Mouse (Mus musculus) CH12.LX (cell line): ENCODE results near the gene Bag1. TPM values are rescaled to one million over a fixed set of nuclear protein-coding genes. Genes with fewer than 3 reads are reported as not detected.

ENCODE experiments used
- DNase-seq: peaks from one replicate; pipeline ENCODE4 v3.0.0-alpha.2; 2013; ENCODE audit errors: extremely low read depth
- H3K27ac ChIP-seq: 2 replicates; pipeline ENCODE4 v1.5.1; 2012; ENCODE audit warnings: low read depth, mild to moderate bottlenecking, control low read depth, moderate library complexity; ENCODE audit not compliant: insufficient read depth
- H3K27me3 ChIP-seq: replicated peaks from 2 replicates; pipeline ENCODE3; 2012; ENCODE audit warnings: inconsistent platforms
- H3K36me3 ChIP-seq, 2 experiments: replicated peaks in 1 of 2; 2 replicates each; pipeline versions ENCODE3 to v1.6.1; 2012; ENCODE audit warnings: inconsistent platforms in 1 of 2, low read length in 1 of 2, mild to moderate bottlenecking in 1 of 2, mixed read lengths in 1 of 2, moderate library complexity in 1 of 2; ENCODE audit not compliant: control insufficient read depth in 1 of 2, insufficient read depth in 1 of 2
- H3K4me1 ChIP-seq, 2 experiments: 2 replicates each; pipeline ENCODE4 v1.6.1; 2012; ENCODE audit warnings: inconsistent platforms in 1 of 2, moderate library complexity in 1 of 2; ENCODE audit not compliant: insufficient read depth in 2 of 2, control insufficient read depth in 1 of 2
- H3K4me2 ChIP-seq: 2 replicates; pipeline ENCODE4 v1.6.1; 2012; ENCODE audit warnings: low read depth, mild to moderate bottlenecking, control low read depth; ENCODE audit not compliant: poor library complexity, insufficient read depth, severe bottlenecking
- H3K4me3 ChIP-seq, 3 experiments: fragments of 150-350 bp in 1 of 3; sonication (generic) in 1 of 3; replicated peaks in 1 of 3; 2 replicates each; pipeline versions ENCODE3 to v1.5.1; 2011 to 2012; ENCODE audit warnings: low read depth in 2 of 3, low read length in 2 of 3, mild to moderate bottlenecking in 2 of 3, moderate library complexity in 2 of 3, control low read depth in 1 of 3, improper control_type of control experiment in 1 of 3, inconsistent platforms in 1 of 3, mixed read lengths in 1 of 3; ENCODE audit not compliant: poor library complexity in 1 of 3
- H3K79me2 ChIP-seq: replicated peaks from 2 replicates; pipeline ENCODE4 v1.6.1; 2012; ENCODE audit warnings: mild to moderate bottlenecking, moderate library complexity; ENCODE audit not compliant: control insufficient read depth, poor library complexity, insufficient read depth, severe bottlenecking; ENCODE audit errors: extremely low read depth
- H3K9ac ChIP-seq: 2 replicates; pipeline ENCODE4 v1.6.1; 2012; ENCODE audit warnings: low read depth, mild to moderate bottlenecking, control low read depth, moderate library complexity; ENCODE audit not compliant: insufficient read depth
- H3K9me3 ChIP-seq: replicated peaks from 2 replicates; pipeline ENCODE3; 2012; ENCODE audit warnings: low read length, inconsistent platforms, mixed read lengths
- CHD1 ChIP-seq: IDR thresholded peaks from 2 replicates; pipeline ENCODE4 v1.6.1; 2012; ENCODE audit warnings: low read depth, low read length, improper control_type of control experiment, inconsistent platforms
- EP300 ChIP-seq: IDR thresholded peaks from 2 replicates; pipeline ENCODE4 v1.6.1; 2011; ENCODE audit warnings: low read length, improper control_type of control experiment
- KAT2A ChIP-seq: IDR thresholded peaks from 2 replicates; pipeline ENCODE4 v1.6.1; 2012; ENCODE audit warnings: low read length, improper control_type of control experiment, inconsistent platforms; ENCODE audit not compliant: insufficient replicate concordance
- MEF2A ChIP-seq: IDR thresholded peaks from 2 replicates; pipeline ENCODE4 v1.6.1; 2014; ENCODE audit warnings: low read depth, mild to moderate bottlenecking, inconsistent platforms, low read length, improper control_type of control experiment, borderline replicate concordance
- MYC ChIP-seq: IDR thresholded peaks from 2 replicates; pipeline ENCODE4 v1.6.1; 2011; ENCODE audit warnings: low read depth, mild to moderate bottlenecking, improper control_type of control experiment, low read length
- PAX5 ChIP-seq: IDR thresholded peaks from 2 replicates; pipeline ENCODE4 v1.6.1; 2012; ENCODE audit warnings: low read length, inconsistent platforms, mixed read lengths
- POLR2A ChIP-seq: IDR thresholded peaks from 2 replicates; pipeline ENCODE4 v1.6.1; 2011; ENCODE audit warnings: low read depth, mild to moderate bottlenecking, improper control_type of control experiment, low read length
- RCOR1 ChIP-seq: conservative IDR thresholded peaks from 2 replicates; pipeline ENCODE4 v1.6.1; 2012; ENCODE audit warnings: low read depth, mild to moderate bottlenecking, inconsistent platforms, low read length, improper control_type of control experiment
- SIN3A ChIP-seq: IDR thresholded peaks from 2 replicates; pipeline ENCODE4 v1.6.1; 2012; ENCODE audit warnings: low read length, improper control_type of control experiment, inconsistent platforms
- SMC3 ChIP-seq: IDR thresholded peaks from 2 replicates; pipeline ENCODE4 v1.6.1; 2011; ENCODE audit warnings: low read depth, low read length, improper control_type of control experiment
- TBP ChIP-seq: conservative IDR thresholded peaks from 2 replicates; pipeline ENCODE4 v1.6.1; 2011; ENCODE audit warnings: low read depth, low read length, improper control_type of control experiment
- USF2 ChIP-seq: conservative IDR thresholded peaks from 2 replicates; pipeline ENCODE4 v1.6.1; 2011; ENCODE audit warnings: low read depth, low read length, improper control_type of control experiment
- ZMIZ1 ChIP-seq: IDR thresholded peaks from 2 replicates; pipeline ENCODE4 v1.6.1; 2012; ENCODE audit warnings: low read depth, mild to moderate bottlenecking, inconsistent platforms, low read length, improper control_type of control experiment
- dilution Hi-C: fragments of 300-500 bp; cut with MboI; formaldehyde crosslinking; loops from 2 replicates; pipeline ENCODE4 v1.14.3; 2020; ENCODE audit warnings: low sequenced_read_pairs; ENCODE audit not compliant: extremely low pct_unique_long_range_greater_than_20kb, extremely low pct_ligation_motif_present
- in situ Hi-C: fragments of 300-500 bp; cut with MboI; formaldehyde crosslinking; loops from 3 replicates; pipeline ENCODE4 v1.14.3; 2019; ENCODE audit warnings: low sequenced_read_pairs, low pct_ligation_motif_present, low pct_unique_long_range_greater_than_20kb, mixed read lengths
- polyA plus RNA-seq: library from polyadenylated mRNA; unstranded; fragments of >175 nt; gene quantifications from 2 replicates; pipeline ENCODE4 v1.2.1, GENCODE M21; 2012; ENCODE audit warnings: low read depth; ENCODE audit not compliant: insufficient read length
- total RNA-seq, 2 experiments: library from RNA; depleted of rRNA; stranded (reverse); fragments of 300-350 nt in 1 of 2; fragments of >200 nt in 1 of 2; gene quantifications; 2 replicates each; pipeline ENCODE4 v1.2.3; 2012 to 2014

Gene Bag1
- total and polyA plus RNA-seq, 3 experiments = 105 to 161 (median 149) TPM

GRCm38 (mm10) chr4:40889252-40889651 lies 58.8 kb downstream of the Bag1 start:
- H3K4me1 ChIP-seq = peaks cover 0 to 4% of the 10 kb centered on the region in 2 experiments; a peak in 1 of 4 replicates
- in situ Hi-C loops (no loop called here), dilution Hi-C loops (no loop called here)
- H3K27me3 ChIP-seq = no peaks in the 10 kb centered on the region
- H3K9me3 ChIP-seq = no peaks in the 10 kb centered on the region
- DNase-seq = no peak
- TF ChIP-seq MYC (no peak), SIN3A (no peak)
- no peaks in the 10 kb centered on the region for H3K36me3 ChIP-seq
- no peak overlapping the region for H3K4me3 ChIP-seq
- no peak overlapping the region for H3K9ac ChIP-seq
- no peak overlapping the region for H3K4me2 ChIP-seq
- no peaks in the 10 kb centered on the region for H3K79me2 ChIP-seq
- no peak overlapping the region for H3K27ac ChIP-seq

- H3K27ac ChIP-seq = no peak overlapping the region
- TF ChIP-seq SMC3 (no peak), SIN3A (no peak), MYC (no peak), ZMIZ1 (no peak), MEF2A (no peak), PAX5 (no peak), POLR2A (no peak), TBP (no peak), EP300 (no peak), CHD1 (no peak), KAT2A (no peak), USF2 (no peak), RCOR1 (no peak)
- H3K4me2 ChIP-seq = no peak overlapping the region
- dilution Hi-C loops (no loop called here), in situ Hi-C loops (no loop called here)
- H3K36me3 ChIP-seq = no peaks in the 10 kb centered on the region
- DNase-seq = no peak
- no peaks in the 10 kb centered on the region for H3K27me3 ChIP-seq
- no peak overlapping the region for H3K9ac ChIP-seq
- H3K79me2 ChIP-seq = no peaks in the 10 kb centered on the region
- H3K4me3 ChIP-seq = no peak overlapping the region
- H3K9me3 ChIP-seq = no peaks in the 10 kb centered on the region
- H3K4me1 ChIP-seq = peaks cover 0 to 4% of the 10 kb centered on the region in 2 experiments; a peak in 1 of 4 replicates
Measured at GRCm38 (mm10) chr4:40888839-40889238, 59.3 kb downstream of the Bag1 start.

Other genes with a start within 250 kb of the Bag1 start
- gene Aptx, start 245.1 kb downstream of the Bag1 start, total RNA-seq (2012; rRNA removed) = 15.1 and 17.0 TPM in 2 replicates
- 15.8 and 16.6 TPM in 2 replicates for gene Aptx, start 245.1 kb downstream of the Bag1 start, total RNA-seq (2014; rRNA removed)
- gene Aptx, start 245.1 kb downstream of the Bag1 start, polyA plus RNA-seq = 20.2 and 22.0 TPM in 2 replicates
- gene Dnaja1, start 226.1 kb downstream of the Bag1 start, total RNA-seq (2012; rRNA removed) = 67.9 and 127 TPM in 2 replicates
- 117 and 170 TPM in 2 replicates for gene Dnaja1, start 226.1 kb downstream of the Bag1 start, total RNA-seq (2014; rRNA removed)
- gene Dnaja1, start 226.1 kb downstream of the Bag1 start, polyA plus RNA-seq = 412 and 485 TPM in 2 replicates
- 93.4 and 108 TPM in 2 replicates for gene Smu1, start 190.4 kb downstream of the Bag1 start, total RNA-seq (2012; rRNA removed)
- gene Smu1, start 190.4 kb downstream of the Bag1 start, total RNA-seq (2014; rRNA removed) = 182 and 183 TPM in 2 replicates
- 111 and 118 TPM in 2 replicates for gene Smu1, start 190.4 kb downstream of the Bag1 start, polyA plus RNA-seq
- gene B4galt1, start 94.3 kb downstream of the Bag1 start, total RNA-seq (2012; rRNA removed) = 39.5 and 46.6 TPM in 2 replicates
- gene B4galt1, start 94.3 kb downstream of the Bag1 start, total RNA-seq (2014; rRNA removed) = 59.6 and 66.6 TPM in 2 replicates
- 72.4 and 80.2 TPM in 2 replicates for gene B4galt1, start 94.3 kb downstream of the Bag1 start, polyA plus RNA-seq
- gene Spink4, start 28.2 kb downstream of the Bag1 start, total RNA-seq (2012; rRNA removed) = not detected in 2 replicates
- not detected in 2 replicates for gene Spink4, start 28.2 kb downstream of the Bag1 start, total RNA-seq (2014; rRNA removed)
- not detected in 2 replicates for gene Spink4, start 28.2 kb downstream of the Bag1 start, polyA plus RNA-seq
- 51.6 and 53.0 TPM in 2 replicates for gene Chmp5, start 113 bp upstream of the Bag1 start, total RNA-seq (2012; rRNA removed)
- 86.7 and 88.1 TPM in 2 replicates for gene Chmp5, start 113 bp upstream of the Bag1 start, total RNA-seq (2014; rRNA removed)
- gene Chmp5, start 113 bp upstream of the Bag1 start, polyA plus RNA-seq = 43.6 and 45.9 TPM in 2 replicates
- gene Nfx1, start 22.6 kb upstream of the Bag1 start, total RNA-seq (2012; rRNA removed) = 53.7 and 55.5 TPM in 2 replicates
- 70.5 and 75.2 TPM in 2 replicates for gene Nfx1, start 22.6 kb upstream of the Bag1 start, total RNA-seq (2014; rRNA removed)
- 87.0 and 89.8 TPM in 2 replicates for gene Nfx1, start 22.6 kb upstream of the Bag1 start, polyA plus RNA-seq
- not detected in 2 replicates for gene Aqp7, start 99.8 kb upstream of the Bag1 start, total RNA-seq (2012; rRNA removed)
- not detected in 2 replicates for gene Aqp7, start 99.8 kb upstream of the Bag1 start, total RNA-seq (2014; rRNA removed)
- 0.10 TPM in 1 of 2 replicates, not detected in the other for gene Aqp7, start 99.8 kb upstream of the Bag1 start, polyA plus RNA-seq
- not detected in 2 replicates for gene Aqp3, start 149.9 kb upstream of the Bag1 start, total RNA-seq (2012; rRNA removed)
- not detected in 2 replicates for gene Aqp3, start 149.9 kb upstream of the Bag1 start, total RNA-seq (2014; rRNA removed)
- not detected in 2 replicates for gene Aqp3, start 149.9 kb upstream of the Bag1 start, polyA plus RNA-seq
- gene Nol6, start 176.2 kb upstream of the Bag1 start, total RNA-seq (2012; rRNA removed) = 30.0 and 38.1 TPM in 2 replicates
- gene Nol6, start 176.2 kb upstream of the Bag1 start, total RNA-seq (2014; rRNA removed) = 22.0 and 24.7 TPM in 2 replicates
- 79.3 and 81.5 TPM in 2 replicates for gene Nol6, start 176.2 kb upstream of the Bag1 start, polyA plus RNA-seq
- gene Ube2r2, start 187.4 kb upstream of the Bag1 start, total RNA-seq (2012; rRNA removed) = 30.4 and 31.7 TPM in 2 replicates
- gene Ube2r2, start 187.4 kb upstream of the Bag1 start, total RNA-seq (2014; rRNA removed) = 38.9 and 53.7 TPM in 2 replicates
- gene Ube2r2, start 187.4 kb upstream of the Bag1 start, polyA plus RNA-seq = 83.7 and 90.9 TPM in 2 replicates